Mouse (Mus musculus): Measurements from ENCODE around the gene Zkscan3.
"Not testable (repeated sequence)": the region's sequence is repeated elsewhere in the genome, so short reads cannot be mapped to it uniquely, and the experiment has no call there.

GRCm38 (mm10) chr13:21396048-21396447 is 6.5 kb downstream of the Zkscan3 start:
- TF ChIP-seq CTCF (IDR thresholded peaks at IDR 0.05; ENCODE audit: borderline replicate concordance, insufficient read depth, low read depth, low read length); POLR2A (IDR thresholded peaks at IDR 0.05; ENCODE audit: borderline replicate concordance, insufficient read depth, low read length): not testable (repeated sequence)

Data from cerebellum, adult 2 months (tissue).